Comparison of ENCODE assay signal across 7 mouse cellular contexts in the genomic region with DNA sequence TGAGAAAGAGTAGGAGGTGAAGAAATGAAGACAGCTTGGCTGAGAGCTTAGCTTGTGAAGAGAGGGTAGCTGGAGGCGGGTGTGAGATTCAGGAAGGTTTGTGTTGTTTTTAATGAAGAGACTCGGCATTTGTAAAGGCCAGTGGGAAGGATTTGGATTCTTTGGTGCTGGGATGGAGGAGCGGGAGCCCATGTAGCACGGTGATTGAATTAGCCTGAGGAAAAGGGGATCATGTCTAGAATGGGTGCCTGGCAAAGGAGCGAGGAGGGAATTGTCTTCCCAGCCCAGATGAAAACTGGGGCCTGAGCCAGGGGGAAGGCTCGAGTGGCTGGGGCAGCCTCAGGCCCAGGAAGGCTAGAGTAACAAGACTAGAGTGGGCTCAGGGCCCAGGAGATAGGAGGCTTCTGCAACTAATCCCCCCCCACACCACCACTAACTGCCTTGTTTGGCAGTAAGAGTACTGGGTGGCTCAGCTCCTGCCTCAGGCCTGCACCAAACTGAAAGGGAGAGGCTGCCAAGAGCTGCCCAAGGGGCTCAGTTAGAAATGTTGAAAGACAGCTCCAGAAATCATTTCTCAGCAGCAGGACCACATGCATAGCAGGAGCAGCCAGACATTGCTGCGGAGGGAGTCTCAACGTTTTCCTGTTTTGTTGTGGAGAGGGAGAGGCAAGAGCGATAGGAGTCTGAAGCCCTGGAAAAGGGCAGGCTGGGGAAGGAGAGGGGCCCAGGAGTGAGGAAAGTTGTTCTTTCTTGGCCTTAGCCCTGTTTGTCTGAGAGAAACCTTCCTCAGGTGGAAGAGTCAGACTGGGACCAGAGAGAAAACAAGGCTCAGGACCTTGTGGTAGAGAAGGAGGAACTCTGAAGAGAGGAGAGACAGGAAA. TPM values are rescaled to one million over a fixed set of nuclear protein-coding genes. Genes with fewer than 3 reads are reported as not detected.
A peak's percentile ranks its signal among the peaks of the same experiment; 100 is the strongest.
DNase-seq lines count a peak whose midpoint lies in the region; ATAC-seq and TF ChIP-seq lines count a peak whose summit lies in the region.

No protein-coding gene starts in this region.

- no peaks in the 10 kb centered on the region for H3K27me3 ChIP-seq in kidney, postnatal 0 days (ENCODE audit: insufficient read depth, low read length)
- no peaks in the 10 kb centered on the region for H3K27me3 ChIP-seq in stomach, embryonic 15.5 days (replicated peaks)

- WGBS in kidney, postnatal 0 days, result 48% methylated on average over 9 of the region's 9 CpGs
- WGBS in stomach, embryonic 15.5 days, result 40% methylated on average over 9 of the region's 9 CpGs

- no peak for TF ChIP-seq CTCF in kidney, postnatal 0 days (IDR thresholded peaks at IDR 0.05; ENCODE audit: low read depth)

- no peak overlapping the region for H3K4me2 ChIP-seq in kidney, postnatal 0 days (ENCODE audit: low read length)
- peak overlapping the region; percentile 5; the same call in 1 of the 2 replicates for H3K4me2 ChIP-seq in stomach, embryonic 15.5 days

- H3K27ac ChIP-seq in ES-E14 (ENCODE audit: insufficient read depth, low read depth, low read length, poor library complexity, severe bottlenecking), result no peak overlapping the region
- H3K27ac ChIP-seq in kidney, postnatal 0 days, result peak overlapping the region; percentile 88
- H3K27ac ChIP-seq in stomach, embryonic 15.5 days, result peak overlapping the region; percentile 93

- H3K4me1 ChIP-seq in ES-E14 (ENCODE audit: control insufficient read depth in 2 of 2, insufficient read depth in 2 of 2, low read length in 2 of 2, poor library complexity in 1 of 2), result peaks cover 3 to 31% of the 10 kb centered on the region in 2 experiments; a peak in 2 of 4 replicates
- H3K4me1 ChIP-seq in kidney, postnatal 0 days (replicated peaks; ENCODE audit: insufficient read depth, low read length), result peaks cover 25% of the 10 kb centered on the region
- peaks cover 38% of the 10 kb centered on the region for H3K4me1 ChIP-seq in stomach, embryonic 15.5 days

- in situ Hi-C loops in ES-E14 (cut with MboI; ENCODE audit: low sequenced_read_pairs in 2 of 2, unreplicated experiment in 2 of 2), result no loop called here

- no peak overlapping the region for H3K4me3 ChIP-seq in ES-E14 (ENCODE audit: insufficient read depth in 1 of 2, low read depth in 1 of 2, low read length in 2 of 2, poor library complexity in 1 of 2, severe bottlenecking in 1 of 2)
- H3K4me3 ChIP-seq in kidney, postnatal 0 days (replicated peaks; ENCODE audit: low read depth, low read length), result no peak overlapping the region
- no peak overlapping the region for H3K4me3 ChIP-seq in stomach, embryonic 15.5 days (replicated peaks)

- peak overlapping the region; percentile 38; the same call in 1 of the 2 replicates for H3K9ac ChIP-seq in ES-E14 (ENCODE audit: insufficient read depth, low read depth, low read length, poor library complexity, severe bottlenecking)
- no peak overlapping the region for H3K9ac ChIP-seq in kidney, postnatal 0 days (ENCODE audit: low read depth, low read length)
- no peak overlapping the region for H3K9ac ChIP-seq in stomach, embryonic 15.5 days

- DNase-seq in ES-E14 (ENCODE audit: low read depth, low spot score) (no peak), NIH3T3 (ENCODE audit: low read depth) (peak; percentile 88)
- DNase-seq in heart, adult 18-20 months, result peak; percentile 76 to 79
- DNase-seq in kidney, postnatal 0 days (ENCODE audit: low spot score), result peak; percentile 27
- peak; percentile 76 for DNase-seq in lung, postnatal 10 days

- no peak for ATAC-seq in kidney, postnatal 0 days (replicated peaks; ENCODE audit: low FRiP score, low read depth)
- peak; percentile 59; the same call in 1 of the 2 replicates for ATAC-seq in stomach, embryonic 15.5 days (ENCODE audit: insufficient read depth, low FRiP score, low read depth)
- no peak for ATAC-seq in granulocyte monocyte progenitor cell, adult 5-6 weeks (replicated peaks; ENCODE audit: poor library complexity, severe bottlenecking)

- H3K9me3 ChIP-seq in ES-E14 (ENCODE audit: control insufficient read depth, insufficient read depth, low read depth, low read length), result no peaks in the 10 kb centered on the region
- H3K9me3 ChIP-seq in kidney, postnatal 0 days (replicated peaks; ENCODE audit: low read length), result no peaks in the 10 kb centered on the region
- H3K9me3 ChIP-seq in stomach, embryonic 15.5 days, result no peaks in the 10 kb centered on the region

- H3K36me3 ChIP-seq in ES-E14 (ENCODE audit: control insufficient read depth, insufficient read depth, low read length, poor library complexity, severe bottlenecking), result peaks cover 5% of the 10 kb centered on the region; the same call in 1 of the 2 replicates
- H3K36me3 ChIP-seq in kidney, postnatal 0 days (ENCODE audit: insufficient read depth, low read length), result no peaks in the 10 kb centered on the region
- H3K36me3 ChIP-seq in stomach, embryonic 15.5 days, result 0 out of 2 replicates have a peak, but pooled peaks cover 6% of the 10 kb centered on the region

TF ChIP-seq in ES-E14, 5 proteins besides CTCF, POLR2A, EP300 and RAD21:
- TF ChIP-seq ZNF384 (IDR thresholded peaks at IDR 0.05; ENCODE audit: low read depth, low read length) (no peak), ZC3H11A (IDR thresholded peaks at IDR 0.05; ENCODE audit: borderline replicate concordance, low read depth, low read length) (no peak), MAFK (IDR thresholded peaks at IDR 0.05; ENCODE audit: insufficient read depth, low read depth, low read length) (no peak), HCFC1 (IDR thresholded peaks at IDR 0.05; ENCODE audit: borderline replicate concordance, insufficient read depth, low read length) (no peak), CHD2 (IDR thresholded peaks at IDR 0.05; ENCODE audit: low read depth, low read length) (no peak)

RNA-seq across cellular contexts. Expression of a gene that starts 11.4 kb away (rescaled TPM):
- 13.7 and 18.3 TPM in 2 replicates for total RNA-seq in ES-E14 (2012; rRNA removed)
- 10 to 100 TPM; 23.4 to 25.0 TPM for total RNA-seq in heart, adult 18-20 months (2021)
- 26.5 and 29.1 TPM in 2 replicates for polyA plus RNA-seq in kidney, postnatal 0 days (2015; fragmentation: Nextera tagmentation; extraction: Ambion mirVana)
- polyA plus RNA-seq in stomach, embryonic 15.5 days (2015; fragmentation: Nextera tagmentation; extraction: Ambion mirVana), result 28.3 and 28.5 TPM in 2 replicates
- total RNA-seq in granulocyte monocyte progenitor cell, adult 5-6 weeks (2014; fragmentation: Nextera tagmentation), result 44.3 and 77.0 TPM in 2 replicates
- 48.5 and 62.9 TPM in 2 replicates for total RNA-seq in granulocyte monocyte progenitor cell, adult 5-6 weeks (2017)

RNA-seq across cellular contexts. Expression of a gene that starts 21.3 kb away (rescaled TPM):
- total RNA-seq in ES-E14 (2012; rRNA removed), result 19.1 and 20.0 TPM in 2 replicates
- 1 to 10 TPM; 5.7 to 6.5 TPM for total RNA-seq in heart, adult 18-20 months (2021)
- polyA plus RNA-seq in kidney, postnatal 0 days (2015; fragmentation: Nextera tagmentation; extraction: Ambion mirVana), result 20.1 and 20.6 TPM in 2 replicates
- 24.7 and 25.6 TPM in 2 replicates for polyA plus RNA-seq in stomach, embryonic 15.5 days (2015; fragmentation: Nextera tagmentation; extraction: Ambion mirVana)
- 19.8 and 22.3 TPM in 2 replicates for total RNA-seq in granulocyte monocyte progenitor cell, adult 5-6 weeks (2014; fragmentation: Nextera tagmentation)
- total RNA-seq in granulocyte monocyte progenitor cell, adult 5-6 weeks (2017), result 18.5 and 22.1 TPM in 2 replicates

RNA-seq across cellular contexts. Expression of a gene that starts 56.5 kb away (rescaled TPM):
- total RNA-seq in ES-E14 (2012; rRNA removed), result 21.3 and 33.5 TPM in 2 replicates
- total RNA-seq in heart, adult 18-20 months (2021), result 10 to 100 TPM; 13.2 to 13.5 TPM
- 18.2 and 19.7 TPM in 2 replicates for polyA plus RNA-seq in kidney, postnatal 0 days (2015; fragmentation: Nextera tagmentation; extraction: Ambion mirVana)
- polyA plus RNA-seq in stomach, embryonic 15.5 days (2015; fragmentation: Nextera tagmentation; extraction: Ambion mirVana), result 19.2 and 21.0 TPM in 2 replicates
- 12.6 and 30.7 TPM in 2 replicates for total RNA-seq in granulocyte monocyte progenitor cell, adult 5-6 weeks (2014; fragmentation: Nextera tagmentation)
- total RNA-seq in granulocyte monocyte progenitor cell, adult 5-6 weeks (2017), result 11.3 and 13.9 TPM in 2 replicates

RNA-seq across cellular contexts. Expression of a gene that starts 56.9 kb away (rescaled TPM):
- total RNA-seq in ES-E14 (2012; rRNA removed), result 13.5 and 16.3 TPM in 2 replicates
- total RNA-seq in heart, adult 18-20 months (2021), result 10 to 100 TPM; 31.7 to 35.2 TPM
- 36.0 and 36.4 TPM in 2 replicates for polyA plus RNA-seq in kidney, postnatal 0 days (2015; fragmentation: Nextera tagmentation; extraction: Ambion mirVana)
- 40.6 and 45.9 TPM in 2 replicates for polyA plus RNA-seq in stomach, embryonic 15.5 days (2015; fragmentation: Nextera tagmentation; extraction: Ambion mirVana)
- total RNA-seq in granulocyte monocyte progenitor cell, adult 5-6 weeks (2014; fragmentation: Nextera tagmentation), result 26.8 and 31.6 TPM in 2 replicates
- total RNA-seq in granulocyte monocyte progenitor cell, adult 5-6 weeks (2017), result 16.6 and 22.4 TPM in 2 replicates
